Mouse (Mus musculus) kidney, postnatal 36 days (tissue): Measurements from ENCODE around the gene Krt13.

Experiments used
- DNase-seq, 2 experiments: peaks; one replicate each; pipeline ENCODE4 v3.0.0; 2021 to 2022; ENCODE audit warnings: mixed read lengths in 2 of 2

The Krt13 gene

GRCm38 (mm10) chr11:100112935-100113741 lies 8.2 kb downstream of the Krt13 start:
- no peak for DNase-seq

DNA sequence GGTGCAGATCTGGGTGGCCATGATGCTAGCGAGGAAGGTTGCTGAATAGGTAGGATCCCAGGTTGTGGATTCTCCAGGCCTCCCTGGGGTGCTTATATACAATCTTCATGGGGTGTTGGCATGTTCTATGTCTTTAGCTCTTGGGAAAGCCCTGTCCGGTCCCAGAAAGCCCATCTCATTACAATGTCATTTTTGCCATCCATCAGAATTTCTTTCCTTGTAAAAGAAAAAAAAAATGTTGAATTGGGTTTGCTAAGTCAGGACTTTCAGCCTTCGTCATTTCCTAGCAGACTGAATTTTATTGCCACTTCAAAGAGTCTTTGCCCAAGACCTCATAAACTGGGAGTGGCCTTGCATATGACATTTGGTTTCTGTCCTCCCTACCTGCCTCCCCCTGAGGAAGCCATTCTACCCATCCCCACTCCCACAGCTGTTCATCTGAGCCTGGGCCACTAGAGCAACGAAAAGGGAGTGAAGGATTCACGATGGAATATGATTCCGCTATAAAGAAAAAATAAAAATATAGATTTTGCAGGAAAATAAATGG lies 15.7 kb downstream of the Krt13 start, which contains the start of gene Krt36:
TSS of gene Krt36 (minus strand) at position 51 of the 547 bp plus-strand sequence.
- DNase-seq: no peak

DNA sequence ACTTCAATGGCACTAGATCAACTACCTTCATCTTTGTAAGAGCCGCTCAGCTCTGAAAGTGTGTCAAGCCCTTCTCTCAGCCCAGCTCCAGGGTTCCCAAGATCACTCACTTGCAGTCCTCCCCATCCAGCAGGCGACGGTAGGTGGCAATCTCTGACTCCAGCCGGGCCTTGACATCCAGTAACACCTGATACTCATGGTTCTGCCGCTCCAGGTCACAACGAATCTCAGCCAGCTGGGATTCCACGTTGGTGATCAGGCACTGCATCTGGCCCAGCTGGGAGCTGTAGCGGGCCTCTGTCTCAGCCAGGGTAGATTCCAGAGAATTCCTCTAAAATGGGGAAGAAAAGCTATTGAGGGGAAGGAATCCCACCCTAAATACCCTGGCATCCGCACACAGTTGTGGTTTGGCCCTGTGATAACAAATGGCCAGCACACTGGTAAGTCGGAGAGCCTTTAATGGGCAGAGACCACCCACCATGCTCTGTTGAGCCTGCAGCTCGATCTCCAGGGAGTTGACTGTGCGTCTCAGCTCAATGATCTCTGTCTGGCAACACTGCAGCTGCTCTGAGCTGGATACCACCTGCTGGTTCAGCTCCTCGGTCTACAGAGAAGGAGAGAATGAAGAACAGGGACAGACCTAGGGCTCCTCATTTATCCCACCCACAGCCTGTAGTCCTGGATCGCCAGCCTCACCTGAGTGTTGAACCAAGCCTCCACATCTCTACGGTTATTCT lies 18.5 kb downstream of the Krt13 start:
- no peak for DNase-seq

DNA sequence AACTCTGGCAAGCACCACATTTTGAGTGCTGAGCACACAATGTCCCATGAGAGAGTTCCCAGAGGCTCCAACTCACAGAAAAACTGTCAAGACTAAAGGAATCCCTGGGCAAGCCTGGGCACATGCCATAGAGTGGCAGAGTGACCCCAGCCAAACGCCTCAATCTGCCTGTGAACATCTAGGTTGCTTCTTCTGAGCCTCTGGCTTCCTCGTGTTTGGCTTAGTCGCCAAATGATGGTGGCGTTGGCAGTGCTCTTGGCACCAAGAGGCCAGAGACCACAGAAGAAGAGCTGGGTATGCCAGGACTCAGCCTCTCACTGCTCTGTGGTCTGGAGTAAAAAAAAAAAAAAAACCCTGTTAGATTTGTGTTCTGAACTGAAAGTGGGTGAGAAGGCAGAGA lies 21.0 kb downstream of the Krt13 start:
- DNase-seq: no peak

DNA sequence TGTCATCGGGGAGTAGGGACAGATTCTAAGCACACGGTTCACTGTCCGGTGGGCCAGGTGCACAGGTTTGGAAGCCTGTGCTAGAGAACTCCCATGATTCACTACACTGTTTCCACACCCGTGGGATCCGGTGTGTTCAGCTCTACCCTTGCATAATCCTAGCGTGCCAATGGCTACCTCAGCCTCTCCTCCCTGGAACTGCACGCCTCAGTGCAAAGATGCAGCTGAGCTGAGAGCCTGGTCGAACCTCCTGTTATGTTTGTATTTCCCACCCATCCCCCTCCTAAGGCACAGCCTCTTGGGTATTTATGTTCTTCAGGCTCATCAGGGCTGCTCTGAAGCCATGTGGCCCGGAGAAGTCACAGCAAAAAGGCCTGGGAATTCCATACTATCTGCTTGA lies 23.5 kb downstream of the Krt13 start:
- no peak for DNase-seq

DNA sequence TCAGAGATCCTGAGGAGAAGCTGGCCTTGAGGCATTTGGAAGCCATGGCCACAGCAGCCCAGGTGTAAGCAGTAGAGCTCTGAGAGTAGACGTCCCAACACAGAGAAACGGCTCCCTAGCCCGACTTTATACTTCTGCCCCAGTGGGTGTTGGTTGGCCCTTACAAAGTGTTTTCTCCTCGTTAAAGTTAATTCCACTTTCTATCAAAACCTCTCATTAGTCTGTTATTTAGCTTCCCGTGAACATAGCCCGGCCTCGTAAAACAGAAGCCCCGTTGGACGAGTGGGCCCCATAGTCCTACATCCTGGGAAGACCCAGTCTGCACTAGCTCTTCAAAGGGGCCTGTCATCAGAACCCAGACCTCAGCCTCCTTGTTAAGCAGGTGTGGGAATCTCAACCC lies 25.2 kb downstream of the Krt13 start, which contains the start of gene Krt35:
TSS of gene Krt35 (minus strand) at position 101 of the 400 bp plus-strand sequence.
- no peak for DNase-seq

- no peak for DNase-seq
Measured at GRCm38 (mm10) chr11:100088378-100089025, 32.9 kb downstream of the Krt13 start.

- DNase-seq: no peak
Measured at GRCm38 (mm10) chr11:100087861-100088260, 33.5 kb downstream of the Krt13 start, which contains the start of gene Krt32. TSS of gene Krt32 (minus strand) at chr11:100088226.

DNA sequence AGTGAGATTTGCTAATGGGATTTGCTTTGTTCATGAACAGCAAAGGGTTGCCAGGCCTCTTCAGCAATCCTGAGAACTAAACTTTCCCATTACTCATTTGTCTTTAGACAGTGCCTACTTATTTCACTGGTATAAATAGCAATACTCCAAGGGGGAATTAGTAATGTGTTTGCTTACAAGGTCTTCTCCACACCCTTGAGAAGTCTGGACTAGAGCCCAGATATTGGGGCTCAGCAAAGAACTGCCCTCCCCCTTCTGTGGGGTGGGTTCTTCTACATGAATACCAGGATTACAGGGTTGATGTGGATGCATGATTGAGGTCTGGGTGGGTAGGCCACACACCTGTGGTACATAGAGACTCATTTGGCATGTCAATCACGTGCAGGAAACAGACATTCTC lies 47.5 kb downstream of the Krt13 start:
- no peak for DNase-seq
